Mouse (Mus musculus): ENCODE results near the gene 4930404H24Rik. TPM values are rescaled to one million over a fixed set of nuclear protein-coding genes. Genes with fewer than 3 reads are reported as not detected.
A peak's percentile ranks its signal among the peaks of the same experiment; 100 is the strongest.

4930404H24Rik gene
- polyA plus RNA-seq, 1 experiment from 2014 or later: not detected

- WGBS: 51% methylated on average over 12 of the region's 12 CpGs
- H3K27ac ChIP-seq (ENCODE audit: low read length): no peak overlapping the region
- H3K4me3 ChIP-seq (ENCODE audit: low read length): no peak overlapping the region
- no peak overlapping the region for H3K4me2 ChIP-seq (ENCODE audit: low read depth, low read length)
- H3K4me1 ChIP-seq (ENCODE audit: control insufficient read depth, insufficient read depth, low read length): peaks cover 26% of the 10 kb centered on the region
- no peaks in the 10 kb centered on the region for H3K9me3 ChIP-seq (replicated peaks; ENCODE audit: control insufficient read depth, low read length)
- no peaks in the 10 kb centered on the region for H3K36me3 ChIP-seq (ENCODE audit: control insufficient read depth, insufficient read depth)
- no peaks in the 10 kb centered on the region for H3K27me3 ChIP-seq (ENCODE audit: control insufficient read depth, insufficient read depth, low read length)
- H3K9ac ChIP-seq (ENCODE audit: low read length): no peak overlapping the region
- no peak for ATAC-seq (replicated peaks; ENCODE audit: extremely low read depth, insufficient read depth, low FRiP score)
Observed at GRCm38 (mm10) chr2:153453961-153454759, 38.4 kb upstream of the 4930404H24Rik start.

- no peak overlapping the region for H3K4me3 ChIP-seq (ENCODE audit: low read length)
- H3K4me2 ChIP-seq (ENCODE audit: low read depth, low read length): no peak overlapping the region
- H3K36me3 ChIP-seq (ENCODE audit: control insufficient read depth, insufficient read depth): no peaks in the 10 kb centered on the region
- H3K4me1 ChIP-seq (ENCODE audit: control insufficient read depth, insufficient read depth, low read length): peaks cover 30% of the 10 kb centered on the region
- no peak overlapping the region for H3K27ac ChIP-seq (ENCODE audit: low read length)
- no peaks in the 10 kb centered on the region for H3K9me3 ChIP-seq (replicated peaks; ENCODE audit: control insufficient read depth, low read length)
- H3K9ac ChIP-seq (ENCODE audit: low read length): no peak overlapping the region
- no peaks in the 10 kb centered on the region for H3K27me3 ChIP-seq (ENCODE audit: control insufficient read depth, insufficient read depth, low read length)
- 40% methylated on average over 9 of the region's 9 CpGs for WGBS
- no peak for ATAC-seq (replicated peaks; ENCODE audit: extremely low read depth, insufficient read depth, low FRiP score)
Observed at GRCm38 (mm10) chr2:153454841-153455506, 37.6 kb upstream of the 4930404H24Rik start.

- no peaks in the 10 kb centered on the region for H3K36me3 ChIP-seq (ENCODE audit: control insufficient read depth, insufficient read depth)
- no peak for ATAC-seq (replicated peaks; ENCODE audit: extremely low read depth, insufficient read depth, low FRiP score)
- H3K4me3 ChIP-seq (ENCODE audit: low read length): no peak overlapping the region
- no peaks in the 10 kb centered on the region for H3K9me3 ChIP-seq (replicated peaks; ENCODE audit: control insufficient read depth, low read length)
- no peak overlapping the region for H3K9ac ChIP-seq (ENCODE audit: low read length)
- H3K4me1 ChIP-seq (ENCODE audit: control insufficient read depth, insufficient read depth, low read length): peaks cover 32% of the 10 kb centered on the region
- no peak overlapping the region for H3K4me2 ChIP-seq (ENCODE audit: low read depth, low read length)
- peak overlapping the region; percentile 79 for H3K27ac ChIP-seq (ENCODE audit: low read length)
- 40% methylated on average over 4 of the region's 4 CpGs for WGBS
- no peaks in the 10 kb centered on the region for H3K27me3 ChIP-seq (ENCODE audit: control insufficient read depth, insufficient read depth, low read length)
Observed at GRCm38 (mm10) chr2:153457467-153457866, 35.1 kb upstream of the 4930404H24Rik start.

GRCm38 (mm10) chr2:153458022-153458441, 34.6 kb upstream of the 4930404H24Rik start:
- H3K36me3 ChIP-seq (ENCODE audit: control insufficient read depth, insufficient read depth): 0 out of 2 replicates have a peak, but pooled peaks cover under 1% of the 10 kb centered on the region
- no peak overlapping the region for H3K4me3 ChIP-seq (ENCODE audit: low read length)
- peak overlapping the region; percentile 79 for H3K27ac ChIP-seq (ENCODE audit: low read length)
- H3K4me1 ChIP-seq (ENCODE audit: control insufficient read depth, insufficient read depth, low read length): peaks cover 32% of the 10 kb centered on the region
- H3K9ac ChIP-seq (ENCODE audit: low read length): peak overlapping the region; percentile 8; the same call in 1 of the 2 replicates
- ATAC-seq (replicated peaks; ENCODE audit: extremely low read depth, insufficient read depth, low FRiP score): peak; percentile 70
- H3K4me2 ChIP-seq (ENCODE audit: low read depth, low read length): no peak overlapping the region
- WGBS: 41% methylated on average over 3 of the region's 3 CpGs
- H3K27me3 ChIP-seq (ENCODE audit: control insufficient read depth, insufficient read depth, low read length): no peaks in the 10 kb centered on the region
- H3K9me3 ChIP-seq (replicated peaks; ENCODE audit: control insufficient read depth, low read length): no peaks in the 10 kb centered on the region

GRCm38 (mm10) chr2:153463257-153463656, 29.3 kb upstream of the 4930404H24Rik start:
- no peak overlapping the region for H3K4me3 ChIP-seq (ENCODE audit: low read length)
- 0 out of 2 replicates have a peak, but pooled peaks cover 4% of the 10 kb centered on the region for H3K9me3 ChIP-seq (replicated peaks; ENCODE audit: control insufficient read depth, low read length)
- ATAC-seq (replicated peaks; ENCODE audit: extremely low read depth, insufficient read depth, low FRiP score): no peak
- 0 out of 2 replicates have a peak, but pooled peaks cover 5% of the 10 kb centered on the region for H3K36me3 ChIP-seq (ENCODE audit: control insufficient read depth, insufficient read depth)
- no peak overlapping the region for H3K27ac ChIP-seq (ENCODE audit: low read length)
- no peaks in the 10 kb centered on the region for H3K27me3 ChIP-seq (ENCODE audit: control insufficient read depth, insufficient read depth, low read length)
- no peak overlapping the region for H3K4me2 ChIP-seq (ENCODE audit: low read depth, low read length)
- H3K4me1 ChIP-seq (ENCODE audit: control insufficient read depth, insufficient read depth, low read length): peaks cover 8% of the 10 kb centered on the region; the same call in 1 of the 2 replicates
- 87% methylated on average over 3 of the region's 3 CpGs for WGBS
- H3K9ac ChIP-seq (ENCODE audit: low read length): no peak overlapping the region

- H3K4me2 ChIP-seq (ENCODE audit: low read depth, low read length): no peak overlapping the region
- no peak overlapping the region for H3K27ac ChIP-seq (ENCODE audit: low read length)
- H3K36me3 ChIP-seq (ENCODE audit: control insufficient read depth, insufficient read depth): 0 out of 2 replicates have a peak, but pooled peaks cover 5% of the 10 kb centered on the region
- H3K4me1 ChIP-seq (ENCODE audit: control insufficient read depth, insufficient read depth, low read length): peaks cover 6% of the 10 kb centered on the region
- no peak overlapping the region for H3K9ac ChIP-seq (ENCODE audit: low read length)
- no peaks in the 10 kb centered on the region for H3K27me3 ChIP-seq (ENCODE audit: control insufficient read depth, insufficient read depth, low read length)
- no peak overlapping the region for H3K4me3 ChIP-seq (ENCODE audit: low read length)
- H3K9me3 ChIP-seq (replicated peaks; ENCODE audit: control insufficient read depth, low read length): 0 out of 2 replicates have a peak, but pooled peaks cover 4% of the 10 kb centered on the region
- 41% methylated on average over 1 of the region's 1 CpGs for WGBS
- no peak for ATAC-seq (replicated peaks; ENCODE audit: extremely low read depth, insufficient read depth, low FRiP score)
Observed at GRCm38 (mm10) chr2:153467372-153467771, 25.2 kb upstream of the 4930404H24Rik start.

GRCm38 (mm10) chr2:153469317-153469716, 23.3 kb upstream of the 4930404H24Rik start:
- Histone ChIP-seq H3K4me2 (ENCODE audit: low read depth, low read length) (no peak overlapping the region), H3K27ac (ENCODE audit: low read length) (no peak overlapping the region), H3K36me3 (ENCODE audit: control insufficient read depth, insufficient read depth) (no peaks in the 10 kb centered on the region), H3K9ac (ENCODE audit: low read length) (no peak overlapping the region), H3K27me3 (ENCODE audit: control insufficient read depth, insufficient read depth, low read length) (no peaks in the 10 kb centered on the region), H3K9me3 (replicated peaks; ENCODE audit: control insufficient read depth, low read length) (no peaks in the 10 kb centered on the region), H3K4me1 (ENCODE audit: control insufficient read depth, insufficient read depth, low read length) (peaks cover 7% of the 10 kb centered on the region), H3K4me3 (ENCODE audit: low read length) (no peak overlapping the region)
- 42% methylated on average over 2 of the region's 2 CpGs for WGBS
- no peak for ATAC-seq (replicated peaks; ENCODE audit: extremely low read depth, insufficient read depth, low FRiP score)

GRCm38 (mm10) chr2:153469764-153470163, 22.8 kb upstream of the 4930404H24Rik start:
- WGBS: 52% methylated on average over 4 of the region's 4 CpGs
- Histone ChIP-seq H3K27ac (ENCODE audit: low read length) (no peak overlapping the region), H3K9ac (ENCODE audit: low read length) (no peak overlapping the region), H3K4me3 (ENCODE audit: low read length) (no peak overlapping the region), H3K4me2 (ENCODE audit: low read depth, low read length) (no peak overlapping the region), H3K4me1 (ENCODE audit: control insufficient read depth, insufficient read depth, low read length) (peaks cover 11% of the 10 kb centered on the region), H3K27me3 (ENCODE audit: control insufficient read depth, insufficient read depth, low read length) (no peaks in the 10 kb centered on the region), H3K9me3 (replicated peaks; ENCODE audit: control insufficient read depth, low read length) (no peaks in the 10 kb centered on the region), H3K36me3 (ENCODE audit: control insufficient read depth, insufficient read depth) (no peaks in the 10 kb centered on the region)
- ATAC-seq (replicated peaks; ENCODE audit: extremely low read depth, insufficient read depth, low FRiP score): no peak

- no peaks in the 10 kb centered on the region for H3K27me3 ChIP-seq (ENCODE audit: control insufficient read depth, insufficient read depth, low read length)
- no peak overlapping the region for H3K27ac ChIP-seq (ENCODE audit: low read length)
- H3K36me3 ChIP-seq (ENCODE audit: control insufficient read depth, insufficient read depth): no peaks in the 10 kb centered on the region
- no peak overlapping the region for H3K4me3 ChIP-seq (ENCODE audit: low read length)
- no peak overlapping the region for H3K4me2 ChIP-seq (ENCODE audit: low read depth, low read length)
- no peak overlapping the region for H3K9ac ChIP-seq (ENCODE audit: low read length)
- ATAC-seq (replicated peaks; ENCODE audit: extremely low read depth, insufficient read depth, low FRiP score): no peak
- WGBS: 68% methylated on average over 3 of the region's 3 CpGs
- H3K4me1 ChIP-seq (ENCODE audit: control insufficient read depth, insufficient read depth, low read length): peaks cover 24% of the 10 kb centered on the region
- no peaks in the 10 kb centered on the region for H3K9me3 ChIP-seq (replicated peaks; ENCODE audit: control insufficient read depth, low read length)
Observed at GRCm38 (mm10) chr2:153470983-153471382, 21.6 kb upstream of the 4930404H24Rik start.
